Mouse (Mus musculus) small intestine, adult 2 months (tissue): Measurements from ENCODE around the gene Nin. TPM values are rescaled to one million over a fixed set of nuclear protein-coding genes. Genes with fewer than 3 reads are reported as not detected.

Experiments used
- H3K27ac ChIP-seq: fragments of 200-500 bp; 2 replicates; pipeline ENCODE4 v1.5.1; 2012; ENCODE audit warnings: low read depth, low read length, control low read depth, inconsistent platforms; ENCODE audit not compliant: insufficient read depth
- H3K27me3 ChIP-seq: fragments of 200-500 bp; 2 replicates; pipeline ENCODE4 v1.6.1; 2012; ENCODE audit warnings: mild to moderate bottlenecking, moderate library complexity, low read length, inconsistent platforms; ENCODE audit not compliant: control insufficient read depth, insufficient read depth
- H3K36me3 ChIP-seq: fragments of 200-500 bp; 2 replicates; pipeline ENCODE4 v1.6.1; 2012; ENCODE audit warnings: mild to moderate bottlenecking, low read length, control low read depth, inconsistent platforms; ENCODE audit not compliant: control insufficient read depth, insufficient read depth
- H3K4me1 ChIP-seq: fragments of 200-500 bp; 2 replicates; pipeline ENCODE4 v1.6.1; 2012; ENCODE audit warnings: low read length, inconsistent platforms, mixed read lengths; ENCODE audit not compliant: control insufficient read depth, insufficient read depth, insufficient read length
- H3K4me3 ChIP-seq: fragments of 200-500 bp; 2 replicates; pipeline ENCODE4 v1.5.1; 2012; ENCODE audit warnings: low read depth, mild to moderate bottlenecking, control low read depth, inconsistent platforms, low read length, moderate library complexity
- CTCF ChIP-seq: fragments of 200-500 bp; IDR thresholded peaks from 2 replicates; pipeline ENCODE4 v1.5.1; 2012; ENCODE audit warnings: low read depth, mild to moderate bottlenecking, control low read depth, inconsistent platforms, low read length, moderate library complexity, mixed read lengths; ENCODE audit not compliant: insufficient replicate concordance, insufficient read length; ENCODE audit errors: extremely low read depth
- POLR2A ChIP-seq: fragments of 200-500 bp; IDR thresholded peaks from 2 replicates; pipeline ENCODE4 v1.6.1; 2012; ENCODE audit warnings: low read depth, mild to moderate bottlenecking, control low read depth, inconsistent platforms, low read length, moderate library complexity
- WGBS: fragments of 180-500 bp; shearing (Covaris S2); methylation state at CpG from one replicate; pipeline ENCODE4 v1.1.7; 2018; 5-methylcytosine and 5-hydroxymethylcytosine counted together
- polyA plus RNA-seq: library from polyadenylated mRNA; depleted of rRNA; stranded (reverse); fragments of >200 nt; gene quantifications from 2 replicates; pipeline ENCODE4 v1.2.3, GENCODE M21; 2012

Nin gene
- polyA plus RNA-seq, 1 experiment: 4.0 TPM

- Histone ChIP-seq H3K4me3 (no peak overlapping the region), H3K27ac (no peak overlapping the region), H3K36me3 (no peaks in the 10 kb centered on the region), H3K4me1 (no peaks in the 10 kb centered on the region), H3K27me3 (no peaks in the 10 kb centered on the region)
- 69% methylated on average over 6 of the region's 6 CpGs for WGBS
- TF ChIP-seq POLR2A (no peak), CTCF (no peak)
These were observed 44.8 kb downstream of the Nin start for GRCm38 (mm10) chr12:70068647-70069257.

- TF ChIP-seq CTCF (no peak), POLR2A (no peak)
- Histone ChIP-seq H3K4me3 (no peak overlapping the region), H3K4me1 (no peaks in the 10 kb centered on the region), H3K27me3 (no peaks in the 10 kb centered on the region), H3K27ac (no peak overlapping the region), H3K36me3 (no peaks in the 10 kb centered on the region)
- WGBS: 91% methylated on average over 9 of the region's 9 CpGs
These were observed 45.7 kb downstream of the Nin start for GRCm38 (mm10) chr12:70067849-70068248.

- WGBS: 33% methylated on average over 3 of the region's 3 CpGs
- H3K27me3 ChIP-seq: no peaks in the 10 kb centered on the region
- no peak overlapping the region for H3K27ac ChIP-seq
- no peaks in the 10 kb centered on the region for H3K4me1 ChIP-seq
- TF ChIP-seq POLR2A: no peak
- TF ChIP-seq CTCF: no peak
- no peaks in the 10 kb centered on the region for H3K36me3 ChIP-seq
- no peak overlapping the region for H3K4me3 ChIP-seq
These were observed 51.4 kb downstream of the Nin start for GRCm38 (mm10) chr12:70062114-70062513.

GRCm38 (mm10) chr12:70058956-70059851, 54.3 kb downstream of the Nin start:
- H3K27ac ChIP-seq: no peak overlapping the region
- no peak overlapping the region for H3K4me3 ChIP-seq
- no peaks in the 10 kb centered on the region for H3K27me3 ChIP-seq
- TF ChIP-seq CTCF (no peak), POLR2A (no peak)
- H3K36me3 ChIP-seq: peaks cover 5% of the 10 kb centered on the region; the same call in 1 of the 2 replicates
- H3K4me1 ChIP-seq: no peaks in the 10 kb centered on the region
- WGBS: 83% methylated on average over 14 of the region's 14 CpGs

- TF ChIP-seq CTCF: no peak
- H3K36me3 ChIP-seq: peaks cover 17% of the 10 kb centered on the region
- WGBS: 69% methylated on average over 7 of the region's 7 CpGs
- H3K4me3 ChIP-seq: no peak overlapping the region
- no peak overlapping the region for H3K27ac ChIP-seq
- H3K4me1 ChIP-seq: no peaks in the 10 kb centered on the region
- H3K27me3 ChIP-seq: no peaks in the 10 kb centered on the region
These were observed 62.8 kb downstream of the Nin start for GRCm38 (mm10) chr12:70050699-70051098.

- WGBS: 75% methylated on average over 9 of the region's 9 CpGs
These were observed 64.8 kb downstream of the Nin start for GRCm38 (mm10) chr12:70048741-70049140.

GRCm38 (mm10) chr12:70047281-70047680, 66.2 kb downstream of the Nin start:
- Histone ChIP-seq H3K36me3 (peaks cover 18% of the 10 kb centered on the region), H3K4me1 (no peaks in the 10 kb centered on the region), H3K27me3 (no peaks in the 10 kb centered on the region), H3K27ac (no peak overlapping the region), H3K4me3 (no peak overlapping the region)
- 82% methylated on average over 7 of the region's 7 CpGs for WGBS
- no peak for TF ChIP-seq POLR2A
- no peak for TF ChIP-seq CTCF

More at GRCm38 (mm10) chr12:70048741-70049140, 64.8 kb downstream of the Nin start:
- H3K27ac ChIP-seq: no peak overlapping the region
- H3K27me3 ChIP-seq: no peaks in the 10 kb centered on the region
- TF ChIP-seq POLR2A: no peak
- no peak for TF ChIP-seq CTCF
- no peak overlapping the region for H3K4me3 ChIP-seq
- H3K4me1 ChIP-seq: no peaks in the 10 kb centered on the region
- peaks cover 17% of the 10 kb centered on the region for H3K36me3 ChIP-seq
